Mouse (Mus musculus) liver, embryonic 14.5 days (tissue): ENCODE measurements around the gene Ldlrad2. TPM values are rescaled to one million over a fixed set of nuclear protein-coding genes. Genes with fewer than 3 reads are reported as not detected.

Experiments
- ATAC-seq: fragments of 200-750 bp; cut with Nextera tagmentation; 2 replicates; pipeline ENCODE4 v1.8.0; 2017; ENCODE audit warnings: moderate number of reproducible peaks, mild to moderate bottlenecking, moderate library complexity; ENCODE audit not compliant: insufficient read depth
- DNase-seq, 3 experiments: peaks; one replicate each; pipeline ENCODE4 v3.0.0-alpha.2; 2012 to 2013; ENCODE audit warnings: low read depth in 3 of 3, low spot score in 3 of 3
- H3K27ac ChIP-seq: fragments of 300-500 bp; sonication (generic); 2 replicates; pipeline ENCODE4 v1.5.1; 2014; ENCODE audit warnings: moderate library complexity, mild to moderate bottlenecking, control low read depth, inconsistent platforms
- H3K27me3 ChIP-seq: fragments of 300-500 bp; sonication (generic); 2 replicates; pipeline ENCODE4 v1.6.1; 2014; ENCODE audit warnings: mild to moderate bottlenecking, low read length, moderate library complexity; ENCODE audit not compliant: control insufficient read depth, insufficient read depth
- H3K36me3 ChIP-seq: fragments of 300-500 bp; sonication (generic); replicated peaks from 2 replicates; pipeline ENCODE4 v1.6.1; 2014; ENCODE audit warnings: low read depth; ENCODE audit not compliant: control insufficient read depth, insufficient read depth
- H3K4me1 ChIP-seq, 2 experiments: fragments of 200-500 bp in 1 of 2; fragments of 300-500 bp in 1 of 2; sonication (generic) in 1 of 2; replicated peaks; 2 replicates each; pipeline ENCODE4 v1.6.1; 2012 to 2014; ENCODE audit warnings: antibody characterized with exemption in 1 of 2, inconsistent platforms in 1 of 2, low read length in 1 of 2; ENCODE audit not compliant: control insufficient read depth in 2 of 2, insufficient read depth in 2 of 2
- H3K4me2 ChIP-seq: fragments of 300-500 bp; sonication (generic); 2 replicates; pipeline ENCODE4 v1.6.1; 2014; ENCODE audit warnings: low read depth, mild to moderate bottlenecking, control low read depth, moderate library complexity
- H3K4me3 ChIP-seq, 2 experiments: fragments of 200-500 bp in 1 of 2; fragments of 300-500 bp in 1 of 2; sonication (generic) in 1 of 2; 2 replicates each; pipeline ENCODE4 v1.5.1; 2012 to 2014; ENCODE audit warnings: low read depth in 2 of 2, low read length in 2 of 2, mild to moderate bottlenecking in 2 of 2, control low read depth in 1 of 2, inconsistent platforms in 1 of 2, moderate library complexity in 1 of 2; ENCODE audit not compliant: insufficient read depth in 1 of 2
- H3K9ac ChIP-seq: fragments of 300-500 bp; sonication (generic); replicated peaks from 2 replicates; pipeline ENCODE4 v1.6.1; 2014; ENCODE audit warnings: mild to moderate bottlenecking, control low read depth, moderate library complexity
- H3K9me3 ChIP-seq: fragments of 300-500 bp; sonication (generic); 2 replicates; pipeline ENCODE4 v1.6.1; 2016; ENCODE audit warnings: low read length, mixed read lengths; ENCODE audit not compliant: control insufficient read depth
- CTCF ChIP-seq: IDR thresholded peaks from 2 replicates; pipeline ENCODE4 v1.5.1; 2016; ENCODE audit warnings: antibody characterized with exemption, low read depth, control low read depth
- EP300 ChIP-seq: IDR thresholded peaks from 2 replicates; pipeline ENCODE4 v1.6.1; 2016; ENCODE audit warnings: antibody characterized with exemption, low read depth
- WGBS: fragments of 180-500 bp; shearing (Covaris S2); extraction: QIAGEN DNeasy Blood & Tissue Kit; methylation state at CpG from one replicate; pipeline ENCODE4 v1.1.7; 2014; ENCODE audit not compliant: insufficient replicate concordance; 5-methylcytosine and 5-hydroxymethylcytosine counted together
- polyA plus RNA-seq, 2 experiments: library from polyadenylated mRNA; depleted of rRNA in 1 of 2; stranded (reverse) in 1 of 2; unstranded in 1 of 2; fragments of >200 nt; fragmentation: Nextera tagmentation in 1 of 2; extraction: Ambion mirVana in 1 of 2; gene quantifications; 2 replicates each; pipeline versions ENCODE4 v1.2.1 to v1.2.3; 2012 to 2014

The Ldlrad2 gene
- polyA plus RNA-seq, 2 experiments: not detected

- ATAC-seq: no peak
- Histone ChIP-seq H3K27me3 (peaks cover 9% of the 10 kb centered on the region), H3K4me1 (no peaks in the 10 kb centered on the region), H3K4me3 (no peak overlapping the region), H3K9ac (no peak overlapping the region), H3K36me3 (no peaks in the 10 kb centered on the region), H3K4me2 (no peak overlapping the region), H3K27ac (no peak overlapping the region), H3K9me3 (no peaks in the 10 kb centered on the region)
- 54% methylated on average over 2 of the region's 2 CpGs for WGBS
- no peak for TF ChIP-seq EP300
- TF ChIP-seq CTCF: no peak
- no peak for DNase-seq
These were observed 5.9 kb upstream of the Ldlrad2 start for GRCm38 (mm10) chr4:137580299-137580698.

DNA sequence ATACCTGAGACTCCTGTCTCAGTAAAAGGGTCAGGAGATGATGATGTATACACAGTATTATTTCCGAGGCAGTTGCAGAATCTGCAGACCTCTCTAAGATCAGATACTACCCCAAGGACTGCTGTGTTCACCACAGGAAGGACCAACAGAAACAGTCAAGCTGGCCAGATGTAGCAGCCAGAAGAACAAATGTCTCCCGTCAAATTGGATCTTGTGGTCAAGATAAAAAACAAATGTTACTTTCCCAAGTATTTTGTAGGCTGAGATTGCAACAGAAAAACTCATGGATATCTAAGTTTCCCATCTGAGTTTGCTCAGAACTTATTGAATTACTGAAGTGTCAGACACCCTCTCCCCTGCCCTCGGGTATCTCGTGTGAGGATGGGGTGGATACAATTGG is 5.4 kb upstream of the Ldlrad2 start:
- Histone ChIP-seq H3K9ac (no peak overlapping the region), H3K27me3 (peaks cover 9% of the 10 kb centered on the region), H3K36me3 (no peaks in the 10 kb centered on the region), H3K9me3 (no peaks in the 10 kb centered on the region), H3K4me3 (no peak overlapping the region), H3K4me1 (no peaks in the 10 kb centered on the region), H3K4me2 (no peak overlapping the region), H3K27ac (no peak overlapping the region)
- no peak for DNase-seq
- 35% methylated on average over 4 of the region's 4 CpGs for WGBS
- no peak for TF ChIP-seq EP300
- no peak for TF ChIP-seq CTCF
- no peak for ATAC-seq

- Histone ChIP-seq H3K36me3 (no peaks in the 10 kb centered on the region), H3K27me3 (peaks cover 9% of the 10 kb centered on the region), H3K4me2 (peak overlapping the region; percentile 45; the same call in 1 of the 2 replicates), H3K27ac (no peak overlapping the region), H3K9me3 (no peaks in the 10 kb centered on the region), H3K9ac (no peak overlapping the region), H3K4me3 (no peak overlapping the region), H3K4me1 (no peaks in the 10 kb centered on the region)
- TF ChIP-seq EP300 (no peak), CTCF (peak; percentile 86)
- ATAC-seq (no peak), DNase-seq (no peak)
- WGBS: 4% methylated on average over 39 of the region's 39 CpGs
These were observed 3.9 kb upstream of the Ldlrad2 start for GRCm38 (mm10) chr4:137578181-137578845.

DNA sequence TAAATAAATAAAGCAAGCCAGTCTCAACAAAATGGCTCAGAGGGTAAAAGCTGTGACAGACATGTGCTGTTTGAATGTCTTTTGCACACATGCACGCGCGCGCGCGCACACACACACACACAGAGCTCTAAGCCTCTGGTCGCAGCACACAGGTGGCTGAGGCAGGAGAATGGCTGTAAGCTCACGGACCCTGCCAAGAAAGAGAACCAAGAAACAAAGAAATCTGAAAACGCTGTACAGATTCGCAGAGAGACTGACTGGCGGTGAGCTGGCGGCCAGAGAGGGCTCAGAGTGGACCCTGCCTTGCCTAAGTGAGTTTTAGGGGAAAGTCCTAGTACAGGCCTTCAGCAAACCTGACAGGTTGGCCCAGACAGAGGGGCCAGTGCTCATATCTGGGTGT is 3.1 kb upstream of the Ldlrad2 start:
- Histone ChIP-seq H3K9me3 (no peaks in the 10 kb centered on the region), H3K36me3 (no peaks in the 10 kb centered on the region), H3K4me3 (no peak overlapping the region), H3K4me2 (no peak overlapping the region), H3K27ac (no peak overlapping the region), H3K27me3 (peaks cover 9% of the 10 kb centered on the region), H3K4me1 (no peaks in the 10 kb centered on the region), H3K9ac (no peak overlapping the region)
- DNase-seq (no peak), ATAC-seq (no peak)
- 87% methylated on average over 12 of the region's 12 CpGs for WGBS
- no peak for TF ChIP-seq EP300
- no peak for TF ChIP-seq CTCF

DNA sequence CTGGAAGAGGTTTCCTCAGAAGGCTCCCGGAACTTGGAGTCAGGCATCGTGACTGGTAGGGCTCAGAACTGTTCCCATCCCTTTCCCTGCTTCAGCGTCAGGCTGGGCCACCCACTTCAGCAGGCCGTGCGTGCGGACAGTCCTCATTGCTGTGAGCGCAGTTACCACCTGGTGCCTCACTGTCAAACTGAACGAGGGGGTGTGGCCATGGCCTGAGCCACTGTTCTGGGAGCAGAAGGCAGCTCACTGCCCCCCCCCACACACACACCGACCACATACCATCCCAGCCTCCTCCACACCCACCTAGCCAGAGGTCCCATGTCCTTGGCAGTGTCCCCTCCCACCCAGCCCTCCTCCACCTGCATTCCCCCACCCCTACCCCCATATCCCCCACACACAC is 4.5 kb downstream of the Ldlrad2 start:
- Histone ChIP-seq H3K9ac (no peak overlapping the region), H3K4me2 (no peak overlapping the region), H3K4me1 (no peaks in the 10 kb centered on the region), H3K27me3 (no peaks in the 10 kb centered on the region), H3K36me3 (no peaks in the 10 kb centered on the region), H3K27ac (no peak overlapping the region), H3K4me3 (no peak overlapping the region), H3K9me3 (no peaks in the 10 kb centered on the region)
- DNase-seq (no peak), ATAC-seq (no peak)
- TF ChIP-seq CTCF (no peak), EP300 (no peak)
- 72% methylated on average over 9 of the region's 9 CpGs for WGBS
